Mouse (Mus musculus) myocyte (in vitro differentiated cells): ENCODE results near the gene Lamb3. TPM values are rescaled to one million over a fixed set of nuclear protein-coding genes. Genes with fewer than 3 reads are reported as not detected.

Source experiments
- H3K27me3 ChIP-seq: one replicate; pipeline ENCODE4 v1.6.1; 2011; ENCODE audit not compliant: control insufficient read depth, insufficient read depth, insufficient read length
- H3K36me3 ChIP-seq: one replicate; pipeline ENCODE4 v1.6.1; 2011; ENCODE audit not compliant: control insufficient read depth, insufficient read depth
- H3K4me2 ChIP-seq: one replicate; pipeline ENCODE4 v1.6.1; 2011; ENCODE audit warnings: low read depth, control low read depth
- H3K4me3 ChIP-seq: one replicate; pipeline ENCODE4 v1.5.1; 2011; ENCODE audit warnings: mild to moderate bottlenecking, control low read depth, moderate library complexity
- H3K79me2 ChIP-seq: one replicate; pipeline ENCODE4 v1.6.1; 2011; ENCODE audit not compliant: control insufficient read depth, insufficient read depth
- H3ac ChIP-seq: one replicate; pipeline ENCODE4 v1.6.1; 2011; ENCODE audit not compliant: control insufficient read depth, insufficient read length
- CEBPB ChIP-seq: IDR thresholded peaks from 2 replicates; pipeline ENCODE4 v1.6.1; 2011; ENCODE audit warnings: mild to moderate bottlenecking, moderate library complexity; ENCODE audit not compliant: poor library complexity, insufficient read depth, severe bottlenecking
- E2F4 ChIP-seq: IDR thresholded peaks from one replicate; pipeline ENCODE4 v1.6.1; 2011; ENCODE audit warnings: mild to moderate bottlenecking, control low read depth, moderate library complexity; ENCODE audit not compliant: insufficient read depth
- MAX ChIP-seq: IDR thresholded peaks from one replicate; pipeline ENCODE4 v1.6.1; 2011; ENCODE audit warnings: low read depth, mild to moderate bottlenecking, control low read depth
- MYOD1 ChIP-seq, 3 experiments: IDR thresholded peaks; one replicate each; pipeline ENCODE4 v1.6.1; 2011; ENCODE audit warnings: control low read depth in 2 of 3, low read depth in 2 of 3, mild to moderate bottlenecking in 2 of 3, moderate library complexity in 1 of 3; ENCODE audit not compliant: insufficient read length in 2 of 3, control insufficient read depth in 1 of 3
- MYOG ChIP-seq, 3 experiments: IDR thresholded peaks; one replicate each; pipeline ENCODE4 v1.6.1; 2011; ENCODE audit warnings: control low read depth in 2 of 3, low read depth in 2 of 3, mild to moderate bottlenecking in 2 of 3; ENCODE audit not compliant: insufficient read length in 2 of 3, control insufficient read depth in 1 of 3, insufficient read depth in 1 of 3
- POLR2A ChIP-seq: IDR thresholded peaks from one replicate; pipeline ENCODE4 v1.6.1; 2011; ENCODE audit warnings: low read depth, mild to moderate bottlenecking, control low read depth, moderate library complexity; ENCODE audit not compliant: insufficient read length
- POLR2AphosphoS2 ChIP-seq: IDR thresholded peaks from one replicate; pipeline ENCODE4 v1.6.1; 2011; ENCODE audit warnings: low read depth, control low read depth; ENCODE audit not compliant: insufficient read length
- REST ChIP-seq: IDR thresholded peaks from one replicate; pipeline ENCODE4 v1.6.1; 2011; ENCODE audit warnings: mild to moderate bottlenecking, control low read depth, moderate library complexity; ENCODE audit not compliant: insufficient read depth, insufficient read length
- SRF ChIP-seq: IDR thresholded peaks from one replicate; pipeline ENCODE4 v1.6.1; 2011; ENCODE audit warnings: low read depth; ENCODE audit not compliant: control insufficient read depth, insufficient read length
- TCF12 ChIP-seq: IDR thresholded peaks from one replicate; pipeline ENCODE4 v1.6.1; 2011; ENCODE audit warnings: mild to moderate bottlenecking, control low read depth; ENCODE audit not compliant: poor library complexity, insufficient read depth, severe bottlenecking
- TCF3 ChIP-seq: IDR thresholded peaks from one replicate; pipeline ENCODE4 v1.6.1; 2011; ENCODE audit warnings: low read depth, control low read depth; ENCODE audit not compliant: insufficient read length
- USF1 ChIP-seq: IDR thresholded peaks from one replicate; pipeline ENCODE4 v1.6.1; 2011; ENCODE audit warnings: low read depth, mild to moderate bottlenecking, control low read depth, moderate library complexity
- polyA plus RNA-seq: library from polyadenylated mRNA; unstranded; fragments of >200 nt; fragmentation: generic; extraction: Trizol; gene quantifications from one replicate; pipeline ENCODE4 v1.2.1, GENCODE M21; 2012; ENCODE audit warnings: missing spikeins

Lamb3 gene
- polyA plus RNA-seq, 1 experiment = 15.5 TPM

DNA sequence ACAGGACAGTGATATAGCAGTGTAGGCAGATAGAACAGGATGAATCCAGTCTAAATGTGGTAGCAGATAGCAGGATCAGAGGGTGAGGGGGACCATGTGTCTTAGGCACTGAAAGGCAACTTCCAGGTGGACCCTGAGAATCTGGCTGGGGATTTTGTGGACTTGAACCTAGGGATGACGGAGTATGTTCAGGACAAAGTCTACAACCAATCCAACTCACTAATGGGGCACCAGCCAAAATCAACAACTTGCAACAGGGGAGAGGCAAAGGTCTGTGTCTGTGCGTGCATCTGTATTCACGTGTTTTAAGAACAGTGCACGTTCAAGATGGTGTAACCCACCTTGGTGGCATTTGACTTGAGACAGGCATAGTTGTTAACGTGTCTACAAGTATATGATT is 82.4 kb downstream of the Lamb3 start:
- no peaks in the 10 kb centered on the region for H3K79me2 ChIP-seq
- H3K4me2 ChIP-seq = no peak overlapping the region
- no peaks in the 10 kb centered on the region for H3K27me3 ChIP-seq
- TF ChIP-seq TCF3 (no peak), MYOG (IDR thresholded peaks at IDR 0.05; ENCODE audit: control insufficient read depth in 1 of 3, insufficient read depth in 1 of 3, insufficient read length in 2 of 3, low read depth in 2 of 3) (no peak), POLR2AphosphoS2 (no peak), E2F4 (no peak), POLR2A (no peak), MYOD1 (IDR thresholded peaks at IDR 0.05; ENCODE audit: control insufficient read depth in 1 of 3, insufficient read length in 2 of 3, low read depth in 2 of 3) (no peak), SRF (no peak), TCF12 (no peak), USF1 (no peak), MAX (no peak), REST (no peak), CEBPB (no peak)
- H3K4me3 ChIP-seq = no peak overlapping the region
- H3K36me3 ChIP-seq = no peaks in the 10 kb centered on the region
- no peak overlapping the region for H3ac ChIP-seq

DNA sequence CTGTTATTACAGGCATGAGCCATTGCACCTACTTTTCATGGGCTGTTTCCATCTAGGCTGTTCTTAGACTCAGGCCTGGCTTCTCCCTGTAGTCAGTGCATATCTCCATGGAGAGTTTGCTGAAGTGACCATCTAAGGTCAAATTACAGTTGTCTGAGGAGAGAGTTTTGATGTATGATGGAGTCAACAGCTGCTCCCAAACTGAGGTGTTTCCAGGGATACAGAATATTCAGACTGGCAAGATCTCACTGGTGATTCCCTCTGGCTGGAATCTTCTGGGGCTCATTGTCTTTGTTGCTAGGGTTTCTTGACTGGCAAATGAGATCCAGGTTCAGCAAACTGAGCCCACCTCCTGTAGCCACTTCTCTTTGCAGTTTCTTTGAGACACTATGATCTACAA is 83.2 kb downstream of the Lamb3 start:
- Histone ChIP-seq H3K27me3 (no peaks in the 10 kb centered on the region), H3ac (no peak overlapping the region), H3K4me2 (no peak overlapping the region), H3K79me2 (no peaks in the 10 kb centered on the region), H3K36me3 (no peaks in the 10 kb centered on the region), H3K4me3 (no peak overlapping the region)
- TF ChIP-seq MYOD1 (IDR thresholded peaks at IDR 0.05; ENCODE audit: control insufficient read depth in 1 of 3, insufficient read length in 2 of 3, low read depth in 2 of 3) (peak; percentile 62 to 72 (median 65)), CEBPB (no peak), TCF3 (no peak), SRF (no peak), REST (no peak), USF1 (no peak)

DNA sequence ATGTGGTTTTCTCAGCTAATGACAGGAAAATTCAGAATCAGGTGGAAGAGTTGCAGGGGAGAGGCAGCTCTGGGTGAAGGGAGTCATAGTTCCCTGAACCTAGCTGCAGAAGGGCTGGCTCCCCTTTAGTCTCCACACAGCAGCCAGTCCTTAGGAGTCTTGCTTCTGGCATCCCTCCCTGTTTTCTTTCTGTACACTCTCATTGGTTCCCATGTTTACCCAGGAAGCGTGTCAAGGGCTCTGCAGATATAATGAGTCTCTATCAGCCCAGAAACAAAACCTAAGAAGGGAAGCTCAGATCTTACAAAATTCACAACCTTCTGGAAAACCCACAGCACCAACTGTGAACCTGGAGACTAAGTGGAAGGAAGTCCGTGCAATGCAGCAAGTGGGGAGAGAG is 85.5 kb downstream of the Lamb3 start:
- Histone ChIP-seq H3K79me2 (no peaks in the 10 kb centered on the region), H3K4me3 (no peak overlapping the region), H3K4me2 (no peak overlapping the region), H3K36me3 (no peaks in the 10 kb centered on the region), H3K27me3 (no peaks in the 10 kb centered on the region), H3ac (no peak overlapping the region)
- no peak for TF ChIP-seq MYOG (IDR thresholded peaks at IDR 0.05; ENCODE audit: control insufficient read depth in 1 of 3, insufficient read depth in 1 of 3, insufficient read length in 2 of 3, low read depth in 2 of 3)
- TF ChIP-seq SRF = no peak
- no peak for TF ChIP-seq POLR2A
- TF ChIP-seq POLR2AphosphoS2 = no peak
- no peak for TF ChIP-seq USF1
- TF ChIP-seq MAX = no peak
- no peak for TF ChIP-seq TCF3
- no peak for TF ChIP-seq CEBPB
- TF ChIP-seq REST = no peak
- no peak for TF ChIP-seq TCF12
- no peak for TF ChIP-seq E2F4
- TF ChIP-seq MYOD1 (IDR thresholded peaks at IDR 0.05; ENCODE audit: control insufficient read depth in 1 of 3, insufficient read length in 2 of 3, low read depth in 2 of 3) = no peak

DNA sequence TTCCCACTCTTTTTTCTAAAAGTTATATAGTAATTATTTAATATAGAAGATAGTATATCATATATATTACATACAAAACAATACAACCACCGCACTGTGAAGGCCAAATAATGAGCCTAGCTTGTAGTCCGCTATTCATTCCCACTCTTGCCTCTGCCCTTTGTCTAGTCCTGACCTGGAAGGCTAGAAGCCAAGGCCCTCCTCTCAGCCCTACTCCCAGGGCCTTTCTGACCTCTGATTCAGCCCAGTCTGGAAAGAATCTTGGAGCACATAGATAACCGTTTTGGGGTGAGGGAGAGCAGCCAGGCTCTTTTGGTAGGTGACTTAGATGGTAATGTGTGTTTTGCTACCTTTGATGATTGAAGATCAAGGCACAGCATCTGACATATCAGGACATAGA is 86.4 kb downstream of the Lamb3 start:
- Histone ChIP-seq H3K4me2 (no peak overlapping the region), H3K4me3 (no peak overlapping the region), H3K36me3 (no peaks in the 10 kb centered on the region), H3K79me2 (no peaks in the 10 kb centered on the region), H3ac (no peak overlapping the region), H3K27me3 (no peaks in the 10 kb centered on the region)
- TF ChIP-seq MYOD1 (IDR thresholded peaks at IDR 0.05; ENCODE audit: control insufficient read depth in 1 of 3, insufficient read length in 2 of 3, low read depth in 2 of 3) (no peak), USF1 (no peak), POLR2AphosphoS2 (no peak), MYOG (IDR thresholded peaks at IDR 0.05; ENCODE audit: control insufficient read depth in 1 of 3, insufficient read depth in 1 of 3, insufficient read length in 2 of 3, low read depth in 2 of 3) (no peak), MAX (no peak), POLR2A (no peak), TCF3 (no peak), CEBPB (no peak), E2F4 (no peak), REST (no peak), TCF12 (no peak), SRF (no peak)

DNA sequence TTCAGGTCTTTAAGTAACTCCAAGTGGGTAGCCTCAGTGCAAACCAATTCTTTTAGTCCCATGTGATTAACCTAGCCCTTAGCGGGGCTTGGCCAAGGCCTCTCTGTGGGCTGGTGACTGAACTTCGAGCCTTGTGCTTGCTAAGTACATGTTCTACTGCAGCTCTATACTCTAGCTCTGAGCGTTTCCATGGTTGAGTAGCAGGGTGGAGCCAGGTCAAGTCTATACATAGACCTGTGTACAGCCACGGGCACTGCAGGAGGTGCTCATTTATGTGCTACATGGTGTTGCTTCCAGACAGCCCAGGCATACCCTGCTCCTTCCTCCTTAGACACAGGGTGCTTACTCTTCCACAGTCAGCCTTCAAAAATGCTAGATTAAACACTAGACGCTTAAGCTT is 88.4 kb downstream of the Lamb3 start:
- no peaks in the 10 kb centered on the region for H3K27me3 ChIP-seq
- H3K4me3 ChIP-seq = no peak overlapping the region
- no peaks in the 10 kb centered on the region for H3K36me3 ChIP-seq
- TF ChIP-seq MAX = no peak
- no peak for TF ChIP-seq POLR2AphosphoS2
- no peak for TF ChIP-seq E2F4
- no peak for TF ChIP-seq USF1
- TF ChIP-seq REST = no peak
- TF ChIP-seq CEBPB = no peak
- TF ChIP-seq SRF = no peak
- TF ChIP-seq TCF12 = no peak
- no peak for TF ChIP-seq POLR2A
- no peak for TF ChIP-seq MYOD1 (IDR thresholded peaks at IDR 0.05; ENCODE audit: control insufficient read depth in 1 of 3, insufficient read length in 2 of 3, low read depth in 2 of 3)
- no peak for TF ChIP-seq TCF3
- TF ChIP-seq MYOG (IDR thresholded peaks at IDR 0.05; ENCODE audit: control insufficient read depth in 1 of 3, insufficient read depth in 1 of 3, insufficient read length in 2 of 3, low read depth in 2 of 3) = no peak
- no peaks in the 10 kb centered on the region for H3K79me2 ChIP-seq
- no peak overlapping the region for H3K4me2 ChIP-seq
- no peak overlapping the region for H3ac ChIP-seq
